Mouse (Mus musculus): ENCODE measurements at regions not wholly inside any gene's neighbourhood (a gene's known extent, or its start where the extent isn't known, plus 50 kb on each side); places are given as distances from the start of the nearest gene placed in this dataset.

- DNase-seq (ENCODE audit: low spot score) (peak; percentile 61), ATAC-seq (replicated peaks; ENCODE audit: low FRiP score, low read depth) (no peak)
- H3K9ac ChIP-seq (ENCODE audit: low read depth, low read length) = no peak overlapping the region
- H3K36me3 ChIP-seq (ENCODE audit: insufficient read depth, low read length) = no peaks in the 10 kb centered on the region
- no peak overlapping the region for H3K4me3 ChIP-seq (replicated peaks; ENCODE audit: low read depth, low read length)
- H3K4me2 ChIP-seq (ENCODE audit: low read length) = no peak overlapping the region
- no peak overlapping the region for H3K27ac ChIP-seq
- no peaks in the 10 kb centered on the region for H3K27me3 ChIP-seq (ENCODE audit: insufficient read depth, low read length)
- no peaks in the 10 kb centered on the region for H3K4me1 ChIP-seq (replicated peaks; ENCODE audit: insufficient read depth, low read length)
- 12% methylated on average over 7 of the region's 7 CpGs for WGBS
- no peaks in the 10 kb centered on the region for H3K9me3 ChIP-seq (replicated peaks; ENCODE audit: low read length)
- no peak for TF ChIP-seq CTCF (IDR thresholded peaks at IDR 0.05; ENCODE audit: low read depth)
These were observed 105.2 kb downstream of the Mettl11b start for GRCm38 (mm10) chr1:163619831-163620230.

GRCm38 (mm10) chr1:163618132-163618531 lies 106.9 kb downstream of the Mettl11b start:
- WGBS = 32% methylated on average over 3 of the region's 3 CpGs

GRCm38 (mm10) chr1:163616596-163616995 lies 108.4 kb downstream of the Mettl11b start:
- ATAC-seq (replicated peaks; ENCODE audit: low FRiP score, low read depth) (no peak), DNase-seq (ENCODE audit: low spot score) (no peak)
- Histone ChIP-seq H3K4me2 (ENCODE audit: low read length) (no peak overlapping the region), H3K4me1 (replicated peaks; ENCODE audit: insufficient read depth, low read length) (no peaks in the 10 kb centered on the region), H3K9me3 (replicated peaks; ENCODE audit: low read length) (no peaks in the 10 kb centered on the region), H3K36me3 (ENCODE audit: insufficient read depth, low read length) (no peaks in the 10 kb centered on the region), H3K27ac (no peak overlapping the region), H3K9ac (ENCODE audit: low read depth, low read length) (no peak overlapping the region), H3K4me3 (replicated peaks; ENCODE audit: low read depth, low read length) (no peak overlapping the region), H3K27me3 (ENCODE audit: insufficient read depth, low read length) (no peaks in the 10 kb centered on the region)
- no peak for TF ChIP-seq CTCF (IDR thresholded peaks at IDR 0.05; ENCODE audit: low read depth)
- WGBS = 62% methylated on average over 3 of the region's 3 CpGs

More at GRCm38 (mm10) chr1:163618132-163618531, 106.9 kb downstream of the Mettl11b start:
- Histone ChIP-seq H3K27ac (no peak overlapping the region), H3K36me3 (ENCODE audit: insufficient read depth, low read length) (no peaks in the 10 kb centered on the region), H3K4me3 (replicated peaks; ENCODE audit: low read depth, low read length) (no peak overlapping the region), H3K4me1 (replicated peaks; ENCODE audit: insufficient read depth, low read length) (no peaks in the 10 kb centered on the region), H3K27me3 (ENCODE audit: insufficient read depth, low read length) (no peaks in the 10 kb centered on the region), H3K9me3 (replicated peaks; ENCODE audit: low read length) (no peaks in the 10 kb centered on the region), H3K4me2 (ENCODE audit: low read length) (no peak overlapping the region), H3K9ac (ENCODE audit: low read depth, low read length) (no peak overlapping the region)
- ATAC-seq (replicated peaks; ENCODE audit: low FRiP score, low read depth) (no peak), DNase-seq (ENCODE audit: low spot score) (peak; percentile 23)
- TF ChIP-seq CTCF (IDR thresholded peaks at IDR 0.05; ENCODE audit: low read depth) = no peak

DNA sequence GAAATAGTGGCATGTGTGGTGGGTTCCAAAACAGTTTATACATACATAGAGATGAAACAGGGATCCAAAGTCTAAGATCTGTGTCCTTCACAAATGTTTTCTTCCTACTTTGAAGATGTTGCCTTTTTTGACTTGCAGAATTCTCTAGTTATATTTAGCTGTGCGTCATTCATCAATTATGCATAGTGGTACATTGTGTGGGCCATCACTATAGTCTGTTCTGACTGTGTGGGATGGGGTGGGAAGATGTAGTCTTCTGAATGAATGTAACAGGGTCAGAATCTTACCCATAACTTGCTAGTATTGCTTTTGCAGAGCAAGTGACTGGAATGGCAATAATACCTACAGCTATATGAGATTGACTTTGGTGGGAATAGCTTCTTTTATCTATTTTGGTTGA lies 116.6 kb downstream of the Mettl11b start:
- Histone ChIP-seq H3K9me3 (replicated peaks; ENCODE audit: low read length) (no peaks in the 10 kb centered on the region), H3K4me3 (replicated peaks; ENCODE audit: low read depth, low read length) (no peak overlapping the region), H3K27ac (no peak overlapping the region), H3K9ac (ENCODE audit: low read depth, low read length) (no peak overlapping the region), H3K4me1 (replicated peaks; ENCODE audit: insufficient read depth, low read length) (0 out of 2 replicates have a peak, but pooled peaks cover 3% of the 10 kb centered on the region), H3K27me3 (ENCODE audit: insufficient read depth, low read length) (no peaks in the 10 kb centered on the region), H3K4me2 (ENCODE audit: low read length) (no peak overlapping the region), H3K36me3 (ENCODE audit: insufficient read depth, low read length) (no peaks in the 10 kb centered on the region)
- TF ChIP-seq CTCF (IDR thresholded peaks at IDR 0.05; ENCODE audit: low read depth) = no peak
- 97% methylated on average over 1 of the region's 1 CpGs for WGBS
- DNase-seq (ENCODE audit: low spot score) (no peak), ATAC-seq (replicated peaks; ENCODE audit: low FRiP score, low read depth) (no peak)

- Histone ChIP-seq H3K4me2 (ENCODE audit: low read length) (no peak overlapping the region), H3K9me3 (replicated peaks; ENCODE audit: low read length) (no peaks in the 10 kb centered on the region), H3K27me3 (ENCODE audit: insufficient read depth, low read length) (no peaks in the 10 kb centered on the region), H3K27ac (no peak overlapping the region), H3K4me1 (replicated peaks; ENCODE audit: insufficient read depth, low read length) (0 out of 2 replicates have a peak, but pooled peaks cover 3% of the 10 kb centered on the region), H3K36me3 (ENCODE audit: insufficient read depth, low read length) (no peaks in the 10 kb centered on the region), H3K9ac (ENCODE audit: low read depth, low read length) (no peak overlapping the region), H3K4me3 (replicated peaks; ENCODE audit: low read depth, low read length) (no peak overlapping the region)
- ATAC-seq (replicated peaks; ENCODE audit: low FRiP score, low read depth) (no peak), DNase-seq (ENCODE audit: low spot score) (no peak)
- TF ChIP-seq CTCF (IDR thresholded peaks at IDR 0.05; ENCODE audit: low read depth) = no peak
- 71% methylated on average over 5 of the region's 5 CpGs for WGBS
These were observed 117.3 kb downstream of the Mettl11b start for GRCm38 (mm10) chr1:163607701-163608100.

- Histone ChIP-seq H3K27me3 (ENCODE audit: insufficient read depth, low read length) (no peaks in the 10 kb centered on the region), H3K4me1 (replicated peaks; ENCODE audit: insufficient read depth, low read length) (no peaks in the 10 kb centered on the region), H3K9ac (ENCODE audit: low read depth, low read length) (no peak overlapping the region), H3K4me3 (replicated peaks; ENCODE audit: low read depth, low read length) (no peak overlapping the region), H3K9me3 (replicated peaks; ENCODE audit: low read length) (no peaks in the 10 kb centered on the region), H3K36me3 (ENCODE audit: insufficient read depth, low read length) (no peaks in the 10 kb centered on the region), H3K27ac (no peak overlapping the region), H3K4me2 (ENCODE audit: low read length) (no peak overlapping the region)
- DNase-seq (ENCODE audit: low spot score) (no peak), ATAC-seq (replicated peaks; ENCODE audit: low FRiP score, low read depth) (no peak)
- WGBS = 29% methylated on average over 7 of the region's 7 CpGs
- no peak for TF ChIP-seq CTCF (IDR thresholded peaks at IDR 0.05; ENCODE audit: low read depth)
These were observed 124.8 kb downstream of the Mettl11b start for GRCm38 (mm10) chr1:163599926-163600890.
